Mouse (Mus musculus) embryonic facial prominence, embryonic 14.5 days (tissue): ENCODE results near the gene Pdzrn3. TPM values are rescaled to one million over a fixed set of nuclear protein-coding genes. Genes with fewer than 3 reads are reported as not detected.

Experiments used
- ATAC-seq: fragments of 200-750 bp; cut with Nextera tagmentation; 2 replicates; pipeline ENCODE4 v1.8.0; 2017; ENCODE audit warnings: low read depth, moderate number of reproducible peaks, moderate TSS enrichment
- DNase-seq: peaks from one replicate; pipeline ENCODE4 v3.0.0-alpha.2; 2015; ENCODE audit warnings: low spot score
- H3K27ac ChIP-seq: fragments of 300-500 bp; sonication (generic); replicated peaks from 2 replicates; pipeline ENCODE4 v1.5.1; 2014; ENCODE audit warnings: low read depth, mild to moderate bottlenecking, low read length, moderate library complexity
- H3K27me3 ChIP-seq: fragments of 300-500 bp; sonication (generic); replicated peaks from 2 replicates; pipeline ENCODE4 v1.6.1; 2014; ENCODE audit warnings: low read length; ENCODE audit not compliant: control insufficient read depth, insufficient read depth
- H3K36me3 ChIP-seq: fragments of 300-500 bp; sonication (generic); 2 replicates; pipeline ENCODE4 v1.6.1; 2014; ENCODE audit warnings: low read length, mixed read lengths; ENCODE audit not compliant: control insufficient read depth, insufficient read depth
- H3K4me1 ChIP-seq: fragments of 300-500 bp; sonication (generic); 2 replicates; pipeline ENCODE4 v1.6.1; 2014; ENCODE audit warnings: antibody characterized with exemption, low read length; ENCODE audit not compliant: control insufficient read depth, insufficient read depth
- H3K4me2 ChIP-seq: fragments of 300-500 bp; sonication (generic); 2 replicates; pipeline ENCODE4 v1.6.1; 2014; ENCODE audit warnings: low read depth, mild to moderate bottlenecking, low read length, moderate library complexity, mixed read lengths
- H3K4me3 ChIP-seq: fragments of 300-500 bp; sonication (generic); 2 replicates; pipeline ENCODE4 v1.5.1; 2014; ENCODE audit warnings: low read depth, mild to moderate bottlenecking, low read length
- H3K9ac ChIP-seq: fragments of 300-500 bp; sonication (generic); 2 replicates; pipeline ENCODE4 v1.6.1; 2014; ENCODE audit warnings: low read depth, mild to moderate bottlenecking, low read length, moderate library complexity, mixed read lengths
- H3K9me3 ChIP-seq: fragments of 300-500 bp; sonication (generic); 2 replicates; pipeline ENCODE4 v1.6.1; 2016; ENCODE audit warnings: low read length; ENCODE audit not compliant: control insufficient read depth
- WGBS: fragments of 180-500 bp; shearing (Covaris S2); extraction: QIAGEN DNeasy Blood & Tissue Kit; methylation state at CpG from one replicate; pipeline ENCODE4 v1.1.7; 2014; 5-methylcytosine and 5-hydroxymethylcytosine counted together
- polyA plus RNA-seq: library from polyadenylated mRNA; unstranded; fragments of >200 nt; fragmentation: Nextera tagmentation; extraction: Ambion mirVana; gene quantifications from 2 replicates; pipeline ENCODE4 v1.2.1, GENCODE M21; 2014

The Pdzrn3 gene
- polyA plus RNA-seq, 1 experiment from 2014 or later: 15.1 TPM

DNA sequence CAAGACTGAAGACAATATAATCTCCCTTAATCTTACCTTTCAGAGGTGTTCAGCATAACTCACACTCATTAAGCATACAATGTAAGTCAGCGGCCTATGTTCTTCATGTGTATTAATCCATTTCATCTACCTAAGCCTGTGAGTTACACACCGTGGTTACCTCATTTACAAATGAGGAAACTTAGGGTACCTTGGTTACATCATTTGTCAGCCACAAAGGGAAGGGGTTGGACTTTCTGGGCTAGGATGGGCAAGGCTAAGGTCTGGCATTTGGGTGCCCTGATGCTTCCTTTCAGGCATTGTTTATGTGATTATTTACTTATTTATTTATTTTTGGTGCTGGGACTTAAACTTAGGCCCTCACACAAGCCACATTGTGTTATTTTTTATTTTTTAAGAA is 78.3 kb downstream of the Pdzrn3 start:
- no peaks in the 10 kb centered on the region for H3K9me3 ChIP-seq
- H3K27me3 ChIP-seq: no peaks in the 10 kb centered on the region
- no peak overlapping the region for H3K4me3 ChIP-seq
- H3K27ac ChIP-seq: no peak overlapping the region
- no peak overlapping the region for H3K9ac ChIP-seq
- peaks cover 2% of the 10 kb centered on the region; the same call in 1 of the 2 replicates for H3K36me3 ChIP-seq
- H3K4me1 ChIP-seq: peaks cover 27% of the 10 kb centered on the region
- no peak for DNase-seq
- no peak overlapping the region for H3K4me2 ChIP-seq
- ATAC-seq: no peak
- WGBS: 89% methylated on average over 2 of the region's 2 CpGs

GRCm38 (mm10) chr6:101297563-101298520 is 79.9 kb downstream of the Pdzrn3 start:
- DNase-seq: no peak
- H3K27ac ChIP-seq: no peak overlapping the region
- no peaks in the 10 kb centered on the region for H3K27me3 ChIP-seq
- H3K9ac ChIP-seq: no peak overlapping the region
- no peak overlapping the region for H3K4me3 ChIP-seq
- H3K9me3 ChIP-seq: no peaks in the 10 kb centered on the region
- no peak overlapping the region for H3K4me2 ChIP-seq
- H3K4me1 ChIP-seq: peaks cover 42% of the 10 kb centered on the region
- no peak for ATAC-seq
- 83% methylated on average over 15 of the region's 15 CpGs for WGBS
- H3K36me3 ChIP-seq: no peaks in the 10 kb centered on the region

DNA sequence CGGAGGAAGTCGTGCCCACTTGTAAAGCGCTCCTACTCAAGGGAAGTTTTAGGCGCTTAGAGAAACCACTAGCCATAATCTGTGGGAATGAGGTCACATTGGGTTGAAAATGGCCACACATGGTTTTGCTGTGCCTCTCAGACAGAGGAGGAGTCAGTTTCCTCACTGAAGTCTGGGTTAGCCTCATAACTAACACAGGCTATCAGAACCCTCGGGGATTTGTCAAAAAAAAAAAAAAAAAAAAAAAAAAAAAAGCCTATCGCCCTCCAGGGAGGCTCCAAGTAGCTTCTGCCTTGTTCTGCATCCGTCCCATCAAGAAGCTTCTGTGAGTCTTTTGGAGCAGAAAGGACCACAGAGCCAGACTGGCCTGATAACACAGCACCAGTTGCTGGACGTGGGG is 80.7 kb downstream of the Pdzrn3 start:
- H3K27me3 ChIP-seq: no peaks in the 10 kb centered on the region
- ATAC-seq (no peak), DNase-seq (no peak)
- H3K4me3 ChIP-seq: no peak overlapping the region
- 64% methylated on average over 8 of the region's 8 CpGs for WGBS
- no peak overlapping the region for H3K4me2 ChIP-seq
- H3K36me3 ChIP-seq: no peaks in the 10 kb centered on the region
- peaks cover 46% of the 10 kb centered on the region for H3K4me1 ChIP-seq
- H3K9ac ChIP-seq: no peak overlapping the region
- peak overlapping the region; percentile 82 for H3K27ac ChIP-seq
- H3K9me3 ChIP-seq: no peaks in the 10 kb centered on the region

- Histone ChIP-seq H3K9me3 (no peaks in the 10 kb centered on the region), H3K27ac (peak overlapping the region; percentile 82), H3K9ac (no peak overlapping the region), H3K36me3 (no peaks in the 10 kb centered on the region), H3K27me3 (no peaks in the 10 kb centered on the region), H3K4me2 (no peak overlapping the region), H3K4me1 (peaks cover 52% of the 10 kb centered on the region), H3K4me3 (no peak overlapping the region)
- peak; percentile 73 for ATAC-seq
- WGBS: 25% methylated on average over 8 of the region's 8 CpGs
- peak; percentile 89 for DNase-seq
Observed at GRCm38 (mm10) chr6:101296280-101296679, 81.4 kb downstream of the Pdzrn3 start.

GRCm38 (mm10) chr6:101293036-101293572 is 84.6 kb downstream of the Pdzrn3 start:
- ATAC-seq (peak; percentile 58; the same call in 1 of the 2 replicates), DNase-seq (peak; percentile 80)
- Histone ChIP-seq H3K4me3 (no peak overlapping the region), H3K9me3 (no peaks in the 10 kb centered on the region), H3K27me3 (no peaks in the 10 kb centered on the region), H3K4me1 (peaks cover 77% of the 10 kb centered on the region), H3K27ac (peak overlapping the region; percentile 29), H3K9ac (no peak overlapping the region), H3K36me3 (no peaks in the 10 kb centered on the region), H3K4me2 (no peak overlapping the region; the same call in 1 of the 2 replicates)
- 44% methylated on average over 12 of the region's 12 CpGs for WGBS

GRCm38 (mm10) chr6:101291944-101292343 is 85.8 kb downstream of the Pdzrn3 start:
- Histone ChIP-seq H3K36me3 (no peaks in the 10 kb centered on the region), H3K9me3 (no peaks in the 10 kb centered on the region), H3K4me2 (no peak overlapping the region), H3K4me1 (peaks cover 79% of the 10 kb centered on the region), H3K27me3 (no peaks in the 10 kb centered on the region), H3K27ac (no peak overlapping the region), H3K4me3 (no peak overlapping the region), H3K9ac (no peak overlapping the region)
- DNase-seq: no peak
- WGBS: 64% methylated on average over 2 of the region's 2 CpGs
- no peak for ATAC-seq

GRCm38 (mm10) chr6:101290160-101290559 is 87.5 kb downstream of the Pdzrn3 start:
- H3K36me3 ChIP-seq: no peaks in the 10 kb centered on the region
- ATAC-seq (no peak), DNase-seq (no peak)
- H3K4me1 ChIP-seq: peaks cover 63% of the 10 kb centered on the region
- no peak overlapping the region for H3K9ac ChIP-seq
- no peak overlapping the region for H3K4me2 ChIP-seq
- 35% methylated on average over 2 of the region's 2 CpGs for WGBS
- no peaks in the 10 kb centered on the region for H3K27me3 ChIP-seq
- H3K27ac ChIP-seq: peak overlapping the region; percentile 45
- H3K4me3 ChIP-seq: no peak overlapping the region
- no peaks in the 10 kb centered on the region for H3K9me3 ChIP-seq

DNA sequence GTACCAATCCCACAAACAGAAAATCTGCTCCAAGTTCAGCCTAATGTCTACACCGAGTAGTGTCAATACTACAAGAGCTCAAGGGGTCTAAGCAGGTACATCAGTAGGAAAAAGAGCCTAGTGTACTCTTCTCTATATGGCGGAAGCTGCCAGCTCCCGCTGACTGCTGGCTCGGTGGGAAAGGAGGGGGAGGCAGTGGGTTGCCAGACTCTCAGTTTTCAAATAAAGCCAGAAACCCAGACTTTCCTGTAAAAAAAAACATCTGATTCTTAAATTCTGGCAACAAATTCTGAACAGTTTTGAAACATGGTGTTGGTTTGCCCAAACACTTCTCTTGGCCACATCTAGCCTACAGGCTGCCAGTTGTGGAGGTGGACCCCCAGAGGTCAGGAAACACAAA is 88.3 kb downstream of the Pdzrn3 start:
- peaks cover 58% of the 10 kb centered on the region for H3K4me1 ChIP-seq
- H3K9ac ChIP-seq: no peak overlapping the region
- H3K4me3 ChIP-seq: no peak overlapping the region
- WGBS: 47% methylated on average over 4 of the region's 4 CpGs
- peak overlapping the region; percentile 45 for H3K27ac ChIP-seq
- H3K4me2 ChIP-seq: no peak overlapping the region
- no peaks in the 10 kb centered on the region for H3K36me3 ChIP-seq
- H3K27me3 ChIP-seq: no peaks in the 10 kb centered on the region
- DNase-seq (no peak), ATAC-seq (no peak)
- no peaks in the 10 kb centered on the region for H3K9me3 ChIP-seq
